Mouse (Mus musculus) embryonic facial prominence, embryonic 15.5 days (tissue): ENCODE data around the gene Acta2. TPM values are rescaled to one million over a fixed set of nuclear protein-coding genes. Genes with fewer than 3 reads are reported as not detected.

Experiments used
- ATAC-seq: fragments of 200-750 bp; cut with Nextera tagmentation; 2 replicates; pipeline ENCODE4 v1.8.0; 2017; ENCODE audit warnings: low read depth, moderate TSS enrichment; ENCODE audit not compliant: insufficient number of reproducible peaks, low FRiP score, low TSS enrichment
- H3K27ac ChIP-seq: fragments of 300-500 bp; sonication (generic); replicated peaks from 2 replicates; pipeline ENCODE4 v1.5.1; 2015; ENCODE audit warnings: mild to moderate bottlenecking, inconsistent platforms
- H3K27me3 ChIP-seq: fragments of 300-500 bp; sonication (generic); 2 replicates; pipeline ENCODE4 v1.6.1; 2015; ENCODE audit warnings: inconsistent platforms
- H3K36me3 ChIP-seq: fragments of 300-500 bp; sonication (generic); 2 replicates; pipeline ENCODE4 v1.6.1; 2015; ENCODE audit warnings: mild to moderate bottlenecking, inconsistent platforms
- H3K4me1 ChIP-seq: fragments of 300-500 bp; sonication (generic); 2 replicates; pipeline ENCODE4 v1.6.1; 2015; ENCODE audit warnings: inconsistent platforms
- H3K4me2 ChIP-seq: fragments of 300-500 bp; sonication (generic); replicated peaks from 2 replicates; pipeline ENCODE4 v1.6.1; 2015; ENCODE audit warnings: mild to moderate bottlenecking, inconsistent platforms
- H3K4me3 ChIP-seq: fragments of 300-500 bp; sonication (generic); replicated peaks from 2 replicates; pipeline ENCODE4 v1.5.1; 2015; ENCODE audit warnings: mild to moderate bottlenecking, inconsistent platforms
- H3K9ac ChIP-seq: fragments of 300-500 bp; sonication (generic); 2 replicates; pipeline ENCODE4 v1.6.1; 2015; ENCODE audit warnings: inconsistent platforms
- H3K9me3 ChIP-seq: fragments of 300-500 bp; sonication (generic); replicated peaks from 2 replicates; pipeline ENCODE4 v1.6.1; 2016; ENCODE audit warnings: inconsistent platforms
- WGBS: fragments of 180-500 bp; shearing (Covaris S2); methylation state at CpG from one replicate; pipeline ENCODE4 v1.1.7; 2015; 5-methylcytosine and 5-hydroxymethylcytosine counted together
- polyA plus RNA-seq: library from polyadenylated mRNA; unstranded; fragments of >200 nt; fragmentation: Nextera tagmentation; extraction: Ambion mirVana; gene quantifications from 2 replicates; pipeline ENCODE4 v1.2.1, GENCODE M21; 2015

The Acta2 gene
- polyA plus RNA-seq, 1 experiment from 2014 or later = 323 TPM

DNA sequence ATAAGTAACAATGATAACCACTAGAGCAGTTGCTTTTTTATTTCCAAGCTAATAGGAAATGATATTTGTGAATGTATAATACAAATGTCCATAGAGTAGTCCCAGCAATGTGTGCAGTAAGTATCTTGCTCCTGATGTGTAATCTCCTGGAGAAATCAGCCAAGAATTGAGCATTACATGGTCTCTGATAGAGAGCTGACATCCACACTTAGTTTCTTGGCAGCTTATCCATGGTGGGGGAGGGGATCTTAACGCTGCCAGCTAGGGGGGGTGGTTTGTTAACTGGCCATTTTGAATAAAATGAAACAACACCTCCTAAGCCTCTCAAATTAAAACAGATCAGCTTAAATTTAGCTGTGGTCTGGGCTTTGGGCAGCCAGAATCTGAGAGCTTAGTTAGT is 13.6 kb upstream of the Acta2 start:
- no peaks in the 10 kb centered on the region for H3K4me1 ChIP-seq
- no peak overlapping the region for H3K4me3 ChIP-seq
- no peak overlapping the region for H3K4me2 ChIP-seq
- no peak overlapping the region for H3K27ac ChIP-seq
- no peak for ATAC-seq
- no peaks in the 10 kb centered on the region for H3K9me3 ChIP-seq
- no peaks in the 10 kb centered on the region for H3K27me3 ChIP-seq
- 54% methylated on average over 1 of the region's 1 CpGs for WGBS
- no peaks in the 10 kb centered on the region for H3K36me3 ChIP-seq
- no peak overlapping the region for H3K9ac ChIP-seq

DNA sequence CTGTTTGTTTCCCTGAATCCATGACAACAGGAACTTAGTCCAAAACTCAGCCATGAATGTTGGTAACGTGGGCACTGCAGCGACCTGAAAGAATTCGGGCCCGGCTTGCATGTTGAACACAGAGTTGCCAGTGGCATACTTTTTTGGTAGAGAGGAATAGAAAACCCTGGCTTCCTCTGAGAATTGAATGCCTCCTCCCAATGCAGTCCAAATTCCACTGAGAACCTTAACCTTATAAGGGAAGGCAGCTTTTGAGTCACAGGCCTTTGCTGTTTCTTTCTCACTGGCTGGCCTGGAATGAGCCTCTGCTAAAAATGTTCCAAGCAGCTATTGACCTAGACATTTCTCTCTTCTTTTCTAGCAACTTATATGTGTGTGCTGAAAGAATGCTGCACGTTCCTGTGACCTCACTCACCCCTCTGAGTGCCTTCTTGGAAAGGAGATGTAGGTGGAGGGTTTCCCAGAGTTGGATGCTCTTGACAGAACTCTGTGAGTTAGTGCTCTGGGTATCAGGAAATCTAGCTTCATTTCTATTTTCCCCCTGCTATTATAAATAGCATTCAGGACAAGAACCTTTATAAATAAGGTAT is 10.3 kb upstream of the Acta2 start:
- Histone ChIP-seq H3K9me3 (no peaks in the 10 kb centered on the region), H3K27me3 (no peaks in the 10 kb centered on the region), H3K36me3 (no peaks in the 10 kb centered on the region), H3K27ac (no peak overlapping the region), H3K4me1 (no peaks in the 10 kb centered on the region), H3K4me3 (no peak overlapping the region), H3K9ac (no peak overlapping the region), H3K4me2 (no peak overlapping the region)
- no peak for ATAC-seq
- 57% methylated on average over 5 of the region's 5 CpGs for WGBS

DNA sequence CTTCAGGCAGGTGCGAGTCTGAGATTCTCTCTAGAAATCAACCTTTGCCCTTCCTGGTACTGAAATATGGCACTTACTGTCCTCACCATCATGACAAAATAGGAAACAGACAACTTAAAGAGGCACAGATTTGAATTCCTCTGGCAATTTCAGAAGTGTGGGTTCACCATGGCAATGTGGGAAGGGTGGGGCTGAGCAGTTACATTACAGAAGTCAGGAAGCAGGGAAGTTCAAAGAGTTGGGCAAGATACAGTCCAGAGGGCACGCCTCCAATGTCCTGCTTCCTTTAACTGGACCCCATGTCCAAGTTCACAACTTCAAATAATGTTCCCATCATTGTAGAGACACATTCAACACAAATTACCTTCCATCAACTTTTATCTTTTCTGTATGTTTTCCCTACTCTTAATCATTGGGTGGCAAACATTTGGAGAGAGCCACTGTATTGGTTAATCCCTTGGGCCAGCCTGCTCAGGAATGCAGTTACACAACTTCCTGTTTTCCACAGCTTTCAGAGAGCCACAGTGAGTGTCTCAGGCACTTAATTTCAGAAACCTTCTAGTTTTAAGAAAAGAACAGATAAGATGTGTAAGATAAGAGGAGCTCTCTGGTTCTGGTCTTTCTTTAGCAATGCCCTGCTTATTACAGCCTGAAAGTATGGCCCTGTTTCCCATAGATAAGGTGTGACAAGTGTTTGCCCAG is 7.0 kb upstream of the Acta2 start:
- Histone ChIP-seq H3K9me3 (no peaks in the 10 kb centered on the region), H3K27me3 (no peaks in the 10 kb centered on the region), H3K4me3 (no peak overlapping the region), H3K4me1 (no peaks in the 10 kb centered on the region), H3K36me3 (no peaks in the 10 kb centered on the region), H3K4me2 (no peak overlapping the region), H3K27ac (no peak overlapping the region), H3K9ac (no peak overlapping the region)
- WGBS = 74% methylated on average over 2 of the region's 2 CpGs
- ATAC-seq = no peak

DNA sequence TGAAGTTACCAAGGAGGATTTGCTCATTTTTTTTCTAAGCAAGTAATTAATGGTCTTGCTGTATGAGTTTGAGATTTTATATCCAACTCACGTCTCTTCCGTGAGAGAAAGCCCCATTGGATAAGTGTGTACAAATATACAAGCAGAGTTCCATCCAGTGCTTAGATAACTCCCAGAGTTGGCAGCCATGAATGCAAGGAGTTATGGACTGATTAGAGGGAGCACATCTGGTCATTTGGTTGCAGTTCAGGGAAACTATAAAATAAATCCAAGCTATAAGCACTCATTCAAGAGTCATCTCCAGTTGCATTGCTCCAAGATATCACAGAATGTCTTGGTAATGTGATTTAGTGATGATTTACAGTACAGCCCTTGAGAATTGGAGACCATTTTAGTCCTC is 1.5 kb upstream of the Acta2 start:
- H3K36me3 ChIP-seq = no peaks in the 10 kb centered on the region
- no peak overlapping the region for H3K4me3 ChIP-seq
- H3K9me3 ChIP-seq = no peaks in the 10 kb centered on the region
- no peak overlapping the region for H3K4me2 ChIP-seq
- peaks cover 18% of the 10 kb centered on the region for H3K4me1 ChIP-seq
- no peak overlapping the region for H3K27ac ChIP-seq
- WGBS = 78% methylated on average over 2 of the region's 2 CpGs
- H3K27me3 ChIP-seq = no peaks in the 10 kb centered on the region
- no peak for ATAC-seq
- H3K9ac ChIP-seq = no peak overlapping the region

DNA sequence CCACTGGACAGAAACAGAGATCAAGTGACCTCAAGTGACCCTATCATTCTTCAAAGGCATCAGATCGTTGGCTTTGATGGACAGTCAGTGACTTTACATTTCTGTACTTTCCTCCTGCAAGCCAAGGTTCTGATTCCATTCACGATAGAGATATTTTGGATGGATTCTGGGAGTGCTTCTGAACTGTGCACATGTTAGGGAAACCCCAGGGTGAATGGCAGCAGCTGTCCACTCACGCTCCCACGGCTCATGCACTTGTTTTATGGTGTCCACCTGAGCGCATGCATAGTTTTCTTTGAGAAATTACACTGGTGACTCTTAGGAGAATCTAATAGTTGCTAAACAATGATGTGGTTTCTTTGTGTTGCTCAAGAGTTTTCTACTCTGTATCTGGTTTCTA is 759 bp upstream of the Acta2 start:
- Histone ChIP-seq H3K4me2 (no peak overlapping the region), H3K27me3 (no peaks in the 10 kb centered on the region), H3K9ac (no peak overlapping the region), H3K4me1 (peaks cover 18% of the 10 kb centered on the region), H3K27ac (no peak overlapping the region), H3K4me3 (no peak overlapping the region), H3K9me3 (no peaks in the 10 kb centered on the region), H3K36me3 (no peaks in the 10 kb centered on the region)
- 64% methylated on average over 5 of the region's 5 CpGs for WGBS
- ATAC-seq = no peak

DNA sequence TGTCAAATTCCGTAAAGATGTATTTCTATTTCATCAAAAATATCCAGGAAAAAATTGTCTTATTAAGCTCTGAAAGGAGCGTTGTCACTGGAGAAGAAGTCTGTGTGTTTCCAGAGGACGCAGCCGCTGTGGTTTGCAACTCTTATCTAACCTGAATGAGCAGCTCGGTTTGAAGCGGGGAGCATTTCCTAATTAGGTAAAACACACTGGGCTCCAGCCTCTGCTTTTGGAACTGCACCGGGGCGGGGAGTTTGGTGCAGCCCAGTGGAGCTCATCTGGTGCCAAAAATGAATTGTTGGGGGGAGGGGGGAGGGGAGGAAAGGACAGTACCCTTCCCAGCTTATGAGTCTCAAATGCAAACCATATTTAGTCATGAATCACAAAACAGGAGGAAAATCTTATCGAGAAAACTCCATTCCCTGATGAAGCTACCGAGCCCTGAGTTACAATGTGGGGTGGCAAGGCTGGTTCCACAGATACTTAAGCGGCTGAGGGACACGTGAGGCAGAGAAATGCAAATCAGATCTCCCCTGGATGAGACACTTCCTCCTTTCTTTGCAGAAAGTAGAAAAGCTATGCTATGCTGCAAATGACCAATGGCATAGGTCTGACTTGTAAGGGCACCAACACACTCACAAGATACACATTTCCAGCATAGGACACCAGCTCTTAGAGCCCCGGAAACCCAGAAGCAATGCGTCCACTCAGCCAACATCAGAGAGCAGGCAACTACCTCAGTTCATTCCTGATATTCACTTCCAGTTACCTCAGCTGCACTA is 1.1 kb downstream of the Acta2 start:
- peak overlapping the region; percentile 73 for H3K27ac ChIP-seq
- H3K9ac ChIP-seq = no peak overlapping the region; the same call in 1 of the 2 replicates
- no peak for ATAC-seq
- H3K4me3 ChIP-seq = peak overlapping the region; percentile 29
- H3K4me2 ChIP-seq = peak overlapping the region; percentile 40
- H3K4me1 ChIP-seq = peaks cover 18% of the 10 kb centered on the region
- WGBS = 24% methylated on average over 14 of the region's 14 CpGs
- no peaks in the 10 kb centered on the region for H3K36me3 ChIP-seq
- H3K27me3 ChIP-seq = no peaks in the 10 kb centered on the region
- H3K9me3 ChIP-seq = no peaks in the 10 kb centered on the region

DNA sequence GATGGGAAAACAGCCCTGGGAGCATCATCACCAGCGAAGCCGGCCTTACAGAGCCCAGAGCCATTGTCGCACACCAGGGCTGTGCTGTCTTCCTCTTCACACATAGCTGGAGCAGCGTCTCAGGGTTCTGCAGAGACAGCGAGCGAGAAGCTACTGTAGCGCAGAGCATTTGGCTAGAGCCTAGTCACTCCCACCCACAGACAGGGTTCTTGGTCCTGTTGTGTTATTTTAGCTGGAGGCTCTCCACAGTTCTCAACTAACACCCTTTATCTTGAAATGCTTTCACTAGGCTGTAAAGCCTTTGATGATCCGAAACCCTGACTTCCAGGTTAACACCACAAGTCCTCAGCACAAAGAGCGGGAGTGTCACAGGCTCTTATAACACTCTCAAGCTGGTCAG is 2.9 kb downstream of the Acta2 start:
- ATAC-seq = no peak
- Histone ChIP-seq H3K9me3 (no peaks in the 10 kb centered on the region), H3K4me1 (peaks cover 18% of the 10 kb centered on the region), H3K27ac (no peak overlapping the region), H3K36me3 (no peaks in the 10 kb centered on the region), H3K4me3 (0 out of 2 replicates have a peak overlapping the region, but pooled peaks have one; percentile 7), H3K27me3 (no peaks in the 10 kb centered on the region), H3K4me2 (no peak overlapping the region), H3K9ac (no peak overlapping the region)
- WGBS = 77% methylated on average over 9 of the region's 9 CpGs

DNA sequence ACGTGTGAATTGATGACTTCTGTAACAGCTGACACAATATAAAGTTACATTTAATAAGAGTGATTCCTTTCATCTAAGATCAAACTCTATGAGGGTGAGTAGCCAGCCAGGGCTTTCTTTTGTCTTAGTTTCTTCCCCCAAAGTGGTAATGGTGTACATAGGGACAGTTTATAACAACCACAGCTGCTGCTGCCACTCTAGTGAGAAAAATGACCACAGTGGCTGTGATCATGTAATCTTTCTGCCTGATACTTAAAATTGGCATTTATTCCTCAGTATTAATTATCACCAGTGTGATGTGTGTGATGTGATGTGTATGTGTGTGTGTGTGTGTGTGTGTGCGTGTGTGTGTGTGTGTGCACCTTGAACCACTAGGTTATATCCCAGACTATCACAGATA is 3.5 kb downstream of the Acta2 start:
- H3K9me3 ChIP-seq = no peaks in the 10 kb centered on the region
- H3K4me2 ChIP-seq = no peak overlapping the region
- no peaks in the 10 kb centered on the region for H3K27me3 ChIP-seq
- WGBS = 64% methylated on average over 2 of the region's 2 CpGs
- peaks cover 18% of the 10 kb centered on the region for H3K4me1 ChIP-seq
- no peaks in the 10 kb centered on the region for H3K36me3 ChIP-seq
- ATAC-seq = no peak
- H3K9ac ChIP-seq = no peak overlapping the region
- H3K4me3 ChIP-seq = no peak overlapping the region
- H3K27ac ChIP-seq = no peak overlapping the region

DNA sequence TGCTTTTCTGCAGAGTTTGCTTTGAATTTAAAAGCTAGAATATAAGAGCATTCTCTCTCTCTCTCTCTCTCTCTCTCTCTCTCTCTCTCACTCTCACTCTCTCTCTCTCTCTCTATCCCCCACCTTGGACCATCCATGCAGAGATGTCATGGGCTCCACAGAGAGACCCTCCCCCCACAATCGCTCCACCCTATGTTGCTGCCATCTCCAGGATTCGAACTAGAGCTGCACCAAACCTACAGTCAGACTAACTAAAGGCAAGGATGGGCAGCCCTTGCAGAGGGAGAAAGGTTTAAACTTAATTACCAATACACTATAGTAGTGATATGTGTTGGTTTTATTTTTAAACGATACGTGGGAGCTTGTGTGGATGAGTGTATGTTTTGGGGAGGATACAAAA is 4.8 kb downstream of the Acta2 start:
- no peaks in the 10 kb centered on the region for H3K36me3 ChIP-seq
- no peaks in the 10 kb centered on the region for H3K27me3 ChIP-seq
- H3K4me2 ChIP-seq = no peak overlapping the region
- no peak overlapping the region for H3K27ac ChIP-seq
- 63% methylated on average over 4 of the region's 4 CpGs for WGBS
- no peaks in the 10 kb centered on the region for H3K9me3 ChIP-seq
- ATAC-seq = no peak
- no peak overlapping the region for H3K9ac ChIP-seq
- H3K4me3 ChIP-seq = no peak overlapping the region
- H3K4me1 ChIP-seq = peaks cover 18% of the 10 kb centered on the region

DNA sequence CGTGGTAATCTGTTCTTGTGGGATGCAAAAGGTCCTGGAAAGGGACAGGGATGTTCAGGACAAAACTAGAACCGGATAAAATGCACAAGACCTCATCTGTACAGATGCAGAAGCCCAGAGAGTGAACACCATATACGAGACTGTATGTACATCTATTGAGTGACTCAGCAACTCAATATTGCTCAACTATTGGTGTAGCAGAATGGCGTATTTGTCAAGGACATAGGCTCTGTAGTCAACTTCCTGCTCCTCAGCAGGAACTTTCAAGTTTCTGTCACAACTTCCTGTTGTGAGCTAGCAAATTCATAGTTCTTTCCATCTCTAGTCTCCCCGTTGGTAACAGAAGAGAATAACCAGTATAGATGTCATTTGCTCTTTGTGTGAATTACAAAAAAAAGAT is 6.8 kb downstream of the Acta2 start:
- WGBS = 80% methylated on average over 5 of the region's 5 CpGs
- Histone ChIP-seq H3K27me3 (no peaks in the 10 kb centered on the region), H3K27ac (no peak overlapping the region), H3K4me2 (no peak overlapping the region), H3K4me1 (peaks cover under 1% of the 10 kb centered on the region; the same call in 1 of the 2 replicates), H3K36me3 (no peaks in the 10 kb centered on the region), H3K4me3 (no peak overlapping the region), H3K9ac (no peak overlapping the region), H3K9me3 (no peaks in the 10 kb centered on the region)
- ATAC-seq = no peak

DNA sequence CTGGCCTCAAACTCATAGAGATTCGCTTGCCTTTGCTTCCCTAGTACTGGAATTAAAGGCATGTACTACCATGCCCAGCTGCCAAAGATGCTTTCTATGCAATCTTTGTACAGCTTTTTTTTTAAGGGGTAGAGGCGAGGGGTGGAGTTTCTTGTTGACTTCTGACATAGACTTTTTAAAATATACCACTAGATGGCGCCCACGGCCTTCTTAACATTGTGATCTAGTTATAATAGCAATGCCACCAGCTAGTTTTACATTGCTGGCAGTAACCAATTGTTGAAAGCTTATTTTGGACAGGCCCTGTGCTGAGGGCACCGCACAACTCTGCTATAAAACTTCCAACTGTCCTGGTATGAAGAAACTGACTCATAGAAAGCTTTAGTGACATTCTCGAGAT is 11.3 kb downstream of the Acta2 start:
- Histone ChIP-seq H3K9ac (no peak overlapping the region), H3K4me1 (no peaks in the 10 kb centered on the region), H3K9me3 (no peaks in the 10 kb centered on the region), H3K4me2 (no peak overlapping the region), H3K4me3 (no peak overlapping the region), H3K27ac (no peak overlapping the region), H3K27me3 (no peaks in the 10 kb centered on the region), H3K36me3 (0 out of 2 replicates have a peak, but pooled peaks cover 2% of the 10 kb centered on the region)
- WGBS = 11% methylated on average over 6 of the region's 6 CpGs
- no peak; the same call in 1 of the 2 replicates for ATAC-seq
